Mouse (Mus musculus) brain, embryonic 14.5 days (tissue): ENCODE results near the gene Zcchc10.
"Not testable (repeated sequence)": the region's sequence is repeated elsewhere in the genome, so short reads cannot be mapped to it uniquely, and the experiment has no call there.

ENCODE experiments used
- CTCF ChIP-seq: fragments of 200-500 bp; IDR thresholded peaks from 2 replicates; pipeline ENCODE4 v1.5.1; 2012; ENCODE audit warnings: inconsistent platforms, mild to moderate bottlenecking, moderate library complexity, borderline replicate concordance; ENCODE audit not compliant: insufficient read depth, insufficient read length; ENCODE audit errors: extremely low read depth
- POLR2A ChIP-seq: fragments of 200-500 bp; IDR thresholded peaks from 2 replicates; pipeline ENCODE4 v1.6.1; 2012; ENCODE audit warnings: mild to moderate bottlenecking, inconsistent platforms, borderline replicate concordance; ENCODE audit not compliant: poor library complexity, insufficient read depth, insufficient read length, severe bottlenecking; ENCODE audit errors: extremely low read depth

GRCm38 (mm10) chr11:53312823-53313222 lies 11.7 kb upstream of the Zcchc10 start:
- not testable (repeated sequence) for TF ChIP-seq POLR2A, CTCF
